Mouse (Mus musculus) heart, postnatal 0 days (tissue): ENCODE results near the gene Hoxd8. TPM values are rescaled to one million over a fixed set of nuclear protein-coding genes. Genes with fewer than 3 reads are reported as not detected.

ENCODE experiments used
- ATAC-seq: fragments of 200-750 bp; cut with Nextera tagmentation; 2 replicates; pipeline ENCODE4 v1.8.0; 2017; ENCODE audit warnings: low read depth, moderate number of reproducible peaks, moderate library complexity; ENCODE audit not compliant: insufficient read depth
- DNase-seq: peaks from one replicate; pipeline ENCODE4 v3.0.0-alpha.2; 2016; ENCODE audit warnings: low spot score
- H3K27ac ChIP-seq: fragments of 300-500 bp; sonication (generic); 2 replicates; pipeline ENCODE4 v1.5.1; 2014; ENCODE audit warnings: low read depth, mild to moderate bottlenecking
- H3K27me3 ChIP-seq: fragments of 300-500 bp; sonication (generic); 2 replicates; pipeline ENCODE4 v1.6.1; 2014; ENCODE audit warnings: low read length, mixed read lengths; ENCODE audit not compliant: control insufficient read depth, insufficient read depth
- H3K36me3 ChIP-seq: fragments of 300-500 bp; sonication (generic); replicated peaks from 2 replicates; pipeline ENCODE4 v1.6.1; 2014; ENCODE audit warnings: low read length, mixed read lengths; ENCODE audit not compliant: control insufficient read depth, insufficient read depth
- H3K4me1 ChIP-seq: fragments of 300-500 bp; sonication (generic); 2 replicates; pipeline ENCODE4 v1.6.1; 2014; ENCODE audit warnings: antibody characterized with exemption; ENCODE audit not compliant: control insufficient read depth, insufficient read depth
- H3K4me2 ChIP-seq: fragments of 300-500 bp; sonication (generic); 2 replicates; pipeline ENCODE4 v1.6.1; 2014; ENCODE audit warnings: low read depth, mild to moderate bottlenecking, low read length, moderate library complexity
- H3K4me3 ChIP-seq: fragments of 300-500 bp; sonication (generic); 2 replicates; pipeline ENCODE4 v1.5.1; 2014; ENCODE audit warnings: low read depth, low read length
- H3K9ac ChIP-seq: fragments of 300-500 bp; sonication (generic); replicated peaks from 2 replicates; pipeline ENCODE4 v1.6.1; 2014; ENCODE audit warnings: low read depth, low read length, mixed read lengths
- H3K9me3 ChIP-seq: fragments of 300-500 bp; sonication (generic); replicated peaks from 2 replicates; pipeline ENCODE4 v1.6.1; 2016; ENCODE audit warnings: low read length; ENCODE audit not compliant: control insufficient read depth
- CTCF ChIP-seq: IDR thresholded peaks from 2 replicates; pipeline ENCODE4 v1.5.1; 2016; ENCODE audit warnings: antibody characterized with exemption, control low read depth, low read depth
- EP300 ChIP-seq: IDR thresholded peaks from 2 replicates; pipeline ENCODE4 v1.6.1; 2016; ENCODE audit warnings: antibody characterized with exemption, low read depth
- WGBS: fragments of 180-500 bp; shearing (Covaris S2); extraction: QIAGEN DNeasy Blood & Tissue Kit; methylation state at CpG from one replicate; pipeline ENCODE4 v1.1.7; 2014; 5-methylcytosine and 5-hydroxymethylcytosine counted together
- polyA plus RNA-seq: library from polyadenylated mRNA; unstranded; fragments of >200 nt; fragmentation: Nextera tagmentation; extraction: Ambion mirVana; gene quantifications from 2 replicates; pipeline ENCODE4 v1.2.1, GENCODE M21; 2015
- total RNA-seq: library from RNA; depleted of rRNA; stranded (reverse); fragments of >200 nt; gene quantifications from 2 replicates; pipeline ENCODE4 v1.2.3, GENCODE M21; 2014; ENCODE audit warnings: low replicate concordance

Gene Hoxd8
- total and polyA plus RNA-seq, 2 experiments from 2014 or later = 0.23 to 1.5 TPM

DNA sequence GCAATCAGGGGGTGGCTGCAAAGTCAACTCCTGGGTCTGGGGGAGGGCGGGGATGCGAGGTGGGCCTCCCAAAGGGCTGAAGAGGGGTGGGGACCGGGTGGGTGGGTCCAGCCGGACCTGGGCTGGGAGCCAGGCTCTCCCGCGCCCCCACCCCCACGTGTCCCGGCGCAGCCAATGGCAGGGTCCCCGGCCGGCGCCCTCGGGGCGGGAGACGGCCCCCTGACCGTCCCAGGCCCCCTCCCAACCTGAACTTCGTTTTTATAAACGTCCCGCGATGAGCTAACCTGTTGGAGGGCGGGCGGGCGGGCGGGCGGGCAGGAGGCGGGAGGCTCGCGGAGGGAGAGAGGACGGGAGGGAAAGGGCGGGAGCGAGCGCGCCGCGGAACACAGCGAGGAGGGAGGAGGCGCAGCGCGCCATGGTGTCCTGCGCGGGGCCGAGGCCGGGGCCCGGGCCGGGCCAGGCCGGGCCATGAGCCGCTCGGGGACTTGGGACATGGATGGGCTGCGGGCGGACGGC lies 36.5 kb upstream of the Hoxd8 start, which contains the start of gene Hoxd13:
Hoxd13 (plus strand) TSS at position 469 of the 516 bp plus-strand sequence.
- Histone ChIP-seq H3K4me1 (peaks cover 8% of the 10 kb centered on the region; the same call in 1 of the 2 replicates), H3K9ac (no peak within 1 kb of the TSS), H3K4me3 (peak within 1 kb of the TSS; percentile 51), H3K9me3 (no peaks in the 10 kb centered on the region), H3K36me3 (no peaks in the 10 kb centered on the region), H3K27me3 (peaks cover 99% of the 10 kb centered on the region), H3K27ac (no peak within 1 kb of the TSS), H3K4me2 (peak within 1 kb of the TSS; percentile 68)
- DNase-seq = no peak
- under 1% methylated on average over 28 of the region's 51 CpGs for WGBS
- no peak; the same call in 1 of the 2 replicates for ATAC-seq
- no peak for TF ChIP-seq CTCF
- TF ChIP-seq EP300 = no peak

DNA sequence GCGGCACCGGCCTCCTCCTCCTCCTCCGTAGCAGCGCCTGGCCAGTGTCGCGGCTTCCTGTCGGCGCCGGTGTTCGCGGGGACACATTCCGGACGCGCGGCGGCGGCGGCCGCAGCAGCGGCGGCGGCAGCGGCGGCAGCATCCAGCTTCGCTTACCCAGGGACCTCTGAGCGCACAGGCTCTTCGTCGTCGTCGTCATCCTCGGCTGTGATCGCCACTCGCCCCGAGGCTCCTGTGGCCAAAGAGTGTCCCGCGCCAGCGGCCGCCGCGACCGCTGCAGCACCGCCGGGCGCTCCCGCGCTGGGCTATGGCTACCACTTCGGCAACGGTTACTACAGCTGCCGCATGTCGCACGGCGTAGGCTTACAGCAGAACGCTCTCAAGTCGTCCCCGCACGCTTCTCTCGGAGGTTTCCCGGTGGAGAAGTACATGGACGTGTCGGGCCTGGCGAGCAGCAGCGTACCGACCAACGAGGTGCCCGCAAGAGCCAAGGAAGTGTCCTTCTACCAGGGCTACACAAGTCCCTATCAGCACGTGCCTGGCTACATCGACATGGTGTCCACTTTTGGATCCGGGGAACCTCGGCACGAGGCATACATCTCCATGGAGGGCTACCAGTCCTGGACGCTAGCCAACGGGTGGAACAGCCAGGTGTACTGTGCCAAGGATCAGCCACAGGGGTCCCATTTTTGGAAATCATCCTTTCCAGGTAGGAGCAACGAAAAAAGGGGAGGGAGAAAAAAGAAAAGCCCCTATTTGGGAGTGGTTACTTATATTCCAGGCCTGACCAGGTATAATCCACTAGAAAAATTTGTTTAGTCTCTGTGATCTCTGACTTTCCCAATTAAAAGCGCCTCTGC lies 35.8 kb upstream of the Hoxd8 start:
- WGBS = under 1% methylated on average over 58 of the region's 74 CpGs
- DNase-seq (no peak), ATAC-seq (peak; percentile 44; the same call in 1 of the 2 replicates)
- Histone ChIP-seq H3K9me3 (no peaks in the 10 kb centered on the region), H3K4me3 (peak overlapping the region; percentile 51), H3K9ac (no peak overlapping the region), H3K4me1 (peaks cover 8% of the 10 kb centered on the region; the same call in 1 of the 2 replicates), H3K4me2 (peak overlapping the region; percentile 68), H3K27ac (no peak overlapping the region), H3K36me3 (no peaks in the 10 kb centered on the region), H3K27me3 (peaks cover 99% of the 10 kb centered on the region)
- no peak for TF ChIP-seq CTCF
- no peak for TF ChIP-seq EP300

DNA sequence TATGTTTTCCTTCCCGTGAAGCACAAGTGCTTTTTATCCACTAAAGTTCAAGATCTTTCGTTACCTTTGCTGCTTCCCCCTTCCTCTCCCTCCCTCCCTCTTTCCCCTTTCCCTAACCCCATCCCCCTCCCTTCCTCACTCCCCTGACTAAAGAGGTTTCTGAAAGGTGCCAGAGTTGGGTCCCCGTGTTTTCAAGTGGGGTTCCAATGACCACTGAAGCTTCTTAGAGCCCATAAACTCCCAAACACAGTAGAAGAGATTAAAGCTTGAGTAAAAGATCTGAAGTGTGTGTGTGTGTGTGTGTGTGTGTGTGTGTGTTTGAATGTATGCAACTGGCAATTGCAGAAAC lies 35.2 kb upstream of the Hoxd8 start:
- Histone ChIP-seq H3K4me1 (peaks cover 8% of the 10 kb centered on the region; the same call in 1 of the 2 replicates), H3K4me3 (no peak overlapping the region), H3K9me3 (no peaks in the 10 kb centered on the region), H3K9ac (no peak overlapping the region), H3K27ac (no peak overlapping the region), H3K27me3 (peaks cover 99% of the 10 kb centered on the region), H3K36me3 (no peaks in the 10 kb centered on the region), H3K4me2 (no peak overlapping the region)
- WGBS = 1% methylated on average over 3 of the region's 3 CpGs
- ATAC-seq (no peak), DNase-seq (no peak)
- TF ChIP-seq EP300 = no peak
- no peak for TF ChIP-seq CTCF

DNA sequence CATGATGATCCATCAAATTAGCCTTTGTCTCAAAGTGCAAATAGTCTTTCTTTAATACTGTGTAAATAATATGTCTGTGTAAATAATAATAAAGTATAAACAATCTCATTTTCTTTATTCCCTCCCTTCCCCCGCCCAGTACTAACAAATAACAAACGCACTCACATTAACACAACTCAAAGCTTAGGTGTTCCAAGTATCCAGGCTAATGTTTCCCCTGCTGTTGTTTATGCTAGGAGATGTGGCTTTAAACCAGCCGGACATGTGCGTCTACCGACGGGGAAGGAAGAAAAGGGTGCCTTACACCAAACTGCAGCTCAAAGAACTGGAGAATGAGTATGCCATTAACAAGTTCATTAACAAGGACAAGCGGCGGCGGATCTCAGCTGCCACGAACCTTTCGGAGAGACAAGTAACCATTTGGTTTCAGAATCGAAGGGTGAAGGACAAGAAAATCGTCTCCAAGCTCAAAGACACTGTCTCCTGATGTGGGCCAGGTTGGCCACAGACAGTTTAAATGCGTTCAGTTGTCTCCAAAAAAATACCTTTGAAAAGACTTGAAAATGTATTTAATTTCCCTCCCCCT lies 34.7 kb upstream of the Hoxd8 start:
- no peaks in the 10 kb centered on the region for H3K36me3 ChIP-seq
- WGBS = 3% methylated on average over 14 of the region's 14 CpGs
- no peaks in the 10 kb centered on the region for H3K9me3 ChIP-seq
- DNase-seq = no peak
- H3K4me3 ChIP-seq = no peak overlapping the region
- no peak overlapping the region for H3K9ac ChIP-seq
- no peak overlapping the region for H3K4me2 ChIP-seq
- H3K27me3 ChIP-seq = peaks cover 99% of the 10 kb centered on the region
- no peak for ATAC-seq
- peaks cover 8% of the 10 kb centered on the region; the same call in 1 of the 2 replicates for H3K4me1 ChIP-seq
- TF ChIP-seq EP300 (no peak), CTCF (no peak)
- H3K27ac ChIP-seq = no peak overlapping the region

DNA sequence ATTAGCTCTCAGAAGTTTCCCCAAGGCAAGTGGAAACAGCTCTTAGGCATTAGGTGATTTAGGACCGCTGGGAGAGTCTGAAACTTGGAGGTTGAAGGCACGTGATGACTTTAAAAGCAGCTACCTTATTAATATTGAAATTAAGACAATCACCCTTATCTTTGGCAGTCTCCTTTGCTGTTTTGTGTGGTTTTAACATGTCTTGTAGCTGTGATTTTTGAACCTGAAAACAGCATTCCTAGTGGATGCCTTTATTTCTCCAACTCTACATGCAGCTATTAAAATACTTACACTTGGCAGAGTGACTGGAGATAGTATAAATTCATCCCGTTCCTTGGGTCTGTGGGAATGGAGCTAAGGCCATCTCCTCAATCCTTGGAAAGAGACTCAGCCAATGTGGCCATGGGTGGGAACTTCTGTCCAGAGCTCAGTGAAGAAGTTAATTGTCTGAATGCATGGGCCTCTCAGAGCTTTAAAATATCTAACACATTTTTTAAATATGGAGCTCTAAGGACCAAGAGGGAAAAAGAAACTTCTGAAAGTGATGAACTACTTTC lies 33.7 kb upstream of the Hoxd8 start:
- no peak overlapping the region for H3K4me2 ChIP-seq
- WGBS = 10% methylated on average over 3 of the region's 3 CpGs

More for the DNA sequence above, 33.7 kb upstream of the Hoxd8 start:
- Histone ChIP-seq H3K9me3 (no peaks in the 10 kb centered on the region), H3K4me1 (peaks cover 8% of the 10 kb centered on the region; the same call in 1 of the 2 replicates), H3K27ac (no peak overlapping the region), H3K9ac (no peak overlapping the region), H3K4me3 (no peak overlapping the region), H3K36me3 (no peaks in the 10 kb centered on the region), H3K27me3 (peaks cover 99% of the 10 kb centered on the region)
- DNase-seq (no peak), ATAC-seq (no peak)
- TF ChIP-seq EP300 = no peak
- no peak for TF ChIP-seq CTCF
